Comparison of ENCODE assay signal across 8 mouse cellular contexts in the genomic region with DNA sequence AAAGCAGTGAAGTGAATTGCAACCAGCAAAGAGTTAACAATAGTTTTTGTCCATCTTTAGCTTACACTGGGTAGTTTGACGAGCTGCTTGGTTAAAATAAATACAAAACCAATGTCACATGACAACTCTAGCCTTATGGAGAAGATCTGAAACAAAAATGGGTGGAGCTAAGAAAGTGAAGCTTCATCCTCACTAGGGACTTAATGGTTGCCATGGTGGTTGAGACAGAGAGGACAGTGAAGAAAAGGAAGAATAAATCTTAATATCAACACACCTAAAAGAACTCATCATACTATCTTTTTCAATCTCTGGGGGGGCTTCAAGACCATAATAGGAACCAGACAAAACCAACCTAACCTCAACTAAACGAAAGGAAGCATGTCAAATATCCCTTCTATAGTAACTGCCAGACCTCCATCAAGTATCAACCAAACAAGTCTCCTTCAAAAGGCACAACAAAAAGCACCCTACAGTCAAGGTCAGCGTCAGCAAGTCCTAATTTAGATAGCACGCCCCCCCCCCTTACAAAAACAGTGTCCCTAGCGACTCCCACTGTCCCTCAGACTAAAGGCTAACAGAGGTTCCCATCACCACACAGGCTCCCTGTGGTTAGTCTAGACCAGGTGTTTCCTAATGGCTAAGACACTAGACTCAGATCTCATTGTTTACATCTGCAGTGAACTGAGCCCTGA. TPM values are rescaled to one million over a fixed set of nuclear protein-coding genes. Genes with fewer than 3 reads are reported as not detected.
A peak's percentile ranks its signal among the peaks of the same experiment; 100 is the strongest.
DNase-seq lines count a peak whose midpoint lies in the region; ATAC-seq lines count a peak whose summit lies in the region.

No protein-coding gene starts in this region.

- peak overlapping the region; percentile 79 for H3K4me2 ChIP-seq in stomach, embryonic 15.5 days

- peak overlapping the region; percentile 99 for H3K4me3 ChIP-seq in limb, embryonic 10.5 days
- peak overlapping the region; percentile 80 for H3K4me3 ChIP-seq in stomach, embryonic 15.5 days (replicated peaks)

- H3K9me3 ChIP-seq in limb, embryonic 10.5 days (replicated peaks), result no peaks in the 10 kb centered on the region
- no peaks in the 10 kb centered on the region for H3K9me3 ChIP-seq in stomach, embryonic 15.5 days

- no peak for ATAC-seq in CD4-positive, CD25-positive, alpha-beta regulatory T cell, adult 4 months
- ATAC-seq in stomach, embryonic 15.5 days (ENCODE audit: insufficient read depth, low FRiP score, low read depth), result no peak
- ATAC-seq in monocyte, adult 5-6 weeks (replicated peaks; ENCODE audit: insufficient number of reproducible peaks, low FRiP score, low TSS enrichment, poor library complexity, severe bottlenecking), result no peak

- H3K27ac ChIP-seq in limb, embryonic 10.5 days, result peak overlapping the region; percentile 100
- 0 out of 2 replicates have a peak overlapping the region, but pooled peaks have one; percentile 1 for H3K27ac ChIP-seq in stomach, embryonic 15.5 days

- peak; percentile 67 for DNase-seq in CD4-positive, CD25-positive, alpha-beta regulatory T cell, adult 2 months (ENCODE audit: low read depth, low spot score)
- DNase-seq in retina, embryonic 14.5 days (ENCODE audit: low spot score), result peak; percentile 44
- no peak for DNase-seq in retina, postnatal 1 day
- DNase-seq in limb, embryonic 10.5 days (ENCODE audit: low spot score), result no peak
- DNase-seq in T-cell, adult 2 months (ENCODE audit: low spot score), result no peak

- peak overlapping the region; percentile 77 for H3K9ac ChIP-seq in stomach, embryonic 15.5 days

- H3K36me3 ChIP-seq in limb, embryonic 10.5 days, result peaks cover 70% of the 10 kb centered on the region
- peaks cover 51% of the 10 kb centered on the region for H3K36me3 ChIP-seq in stomach, embryonic 15.5 days

- H3K27me3 ChIP-seq in limb, embryonic 10.5 days (ENCODE audit: low read depth, poor library complexity, severe bottlenecking), result no peaks in the 10 kb centered on the region
- H3K27me3 ChIP-seq in stomach, embryonic 15.5 days (replicated peaks), result no peaks in the 10 kb centered on the region

- WGBS in limb, embryonic 10.5 days, result 2% methylated on average over 5 of the region's 5 CpGs
- 2% methylated on average over 5 of the region's 5 CpGs for WGBS in stomach, embryonic 15.5 days

- H3K4me1 ChIP-seq in limb, embryonic 10.5 days, result peaks cover 18% of the 10 kb centered on the region
- peaks cover 24% of the 10 kb centered on the region for H3K4me1 ChIP-seq in stomach, embryonic 15.5 days

RNA-seq across cellular contexts. Expression of a gene that starts 1.8 kb away (rescaled TPM):
- polyA plus RNA-seq in CD4-positive, CD25-positive, alpha-beta regulatory T cell, adult 4 months (2017; shearing (Covaris generic)), result 100 to 1,000 TPM; 144 to 205 TPM
- 4.2 and 5.3 TPM in 2 replicates for polyA plus RNA-seq in limb, embryonic 10.5 days (2016; fragmentation: Nextera tagmentation; extraction: Ambion mirVana)
- polyA plus RNA-seq in stomach, embryonic 15.5 days (2015; fragmentation: Nextera tagmentation; extraction: Ambion mirVana), result 10.8 and 12.1 TPM in 2 replicates
- total RNA-seq in monocyte, adult 5-6 weeks (2017), result 55.9 to 84.5 TPM (median 72.8 TPM) in 3 replicates

RNA-seq across cellular contexts. Expression of a gene that starts 4.9 kb away (rescaled TPM):
- 100 to 1,000 TPM; 108 to 154 TPM for polyA plus RNA-seq in CD4-positive, CD25-positive, alpha-beta regulatory T cell, adult 4 months (2017; shearing (Covaris generic))
- polyA plus RNA-seq in limb, embryonic 10.5 days (2016; fragmentation: Nextera tagmentation; extraction: Ambion mirVana), result 140 and 145 TPM in 2 replicates
- 98.3 and 107 TPM in 2 replicates for polyA plus RNA-seq in stomach, embryonic 15.5 days (2015; fragmentation: Nextera tagmentation; extraction: Ambion mirVana)
- 374 to 583 TPM (median 393 TPM) in 3 replicates for total RNA-seq in monocyte, adult 5-6 weeks (2017)

RNA-seq across cellular contexts. Expression of a gene that starts 25.4 kb away (rescaled TPM):
- 10 to 100 TPM; 56.0 to 68.2 TPM for polyA plus RNA-seq in CD4-positive, CD25-positive, alpha-beta regulatory T cell, adult 4 months (2017; shearing (Covaris generic))
- 0.31 and 0.66 TPM in 2 replicates for polyA plus RNA-seq in limb, embryonic 10.5 days (2016; fragmentation: Nextera tagmentation; extraction: Ambion mirVana)
- 0.79 and 1.2 TPM in 2 replicates for polyA plus RNA-seq in stomach, embryonic 15.5 days (2015; fragmentation: Nextera tagmentation; extraction: Ambion mirVana)
- total RNA-seq in monocyte, adult 5-6 weeks (2017), result 7.8 to 18.9 TPM (median 17.6 TPM) in 3 replicates

RNA-seq across cellular contexts. Expression of a gene that starts 25.5 kb away (rescaled TPM):
- polyA plus RNA-seq in CD4-positive, CD25-positive, alpha-beta regulatory T cell, adult 4 months (2017; shearing (Covaris generic)), result 10 to 100 TPM in 1 of 2 experiments, 1 to 10 TPM in 1; 3.7 to 27.1 TPM
- polyA plus RNA-seq in limb, embryonic 10.5 days (2016; fragmentation: Nextera tagmentation; extraction: Ambion mirVana), result 0.18 and 0.40 TPM in 2 replicates
- polyA plus RNA-seq in stomach, embryonic 15.5 days (2015; fragmentation: Nextera tagmentation; extraction: Ambion mirVana), result 0.58 and 0.87 TPM in 2 replicates
- 71.7 to 98.5 TPM (median 90.4 TPM) in 3 replicates for total RNA-seq in monocyte, adult 5-6 weeks (2017)

RNA-seq across cellular contexts. Expression of a gene that starts 35.3 kb away (rescaled TPM):
- 1 to 10 TPM; 3.4 to 6.2 TPM for polyA plus RNA-seq in CD4-positive, CD25-positive, alpha-beta regulatory T cell, adult 4 months (2017; shearing (Covaris generic))
- 0.18 and 0.51 TPM in 2 replicates for polyA plus RNA-seq in limb, embryonic 10.5 days (2016; fragmentation: Nextera tagmentation; extraction: Ambion mirVana)
- polyA plus RNA-seq in stomach, embryonic 15.5 days (2015; fragmentation: Nextera tagmentation; extraction: Ambion mirVana), result 2.2 and 2.8 TPM in 2 replicates
- 48.2 to 62.0 TPM (median 61.5 TPM) in 3 replicates for total RNA-seq in monocyte, adult 5-6 weeks (2017)

Comparison
In these comparisons a context has a peak if more than half of its experiments do, and no peak if none do; other contexts are left out.
1. DNase-seq: peak in CD4-positive, CD25-positive, alpha-beta regulatory T cell, adult 2 months (single experiment) and retina, embryonic 14.5 days (single experiment); none in retina, postnatal 1 day (single experiment), limb, embryonic 10.5 days (single experiment) and T-cell, adult 2 months (single experiment).
2. RNA of a gene that starts 1.8 kb away (polyA plus RNA-seq): 144 to 205 TPM in CD4-positive, CD25-positive, alpha-beta regulatory T cell, adult 4 months; 10.8 to 12.1 TPM in stomach, embryonic 15.5 days and 4.2 to 5.3 TPM in limb, embryonic 10.5 days; every median in the first group is over 10 times any median in the second.
3. RNA of a gene that starts 25.4 kb away (polyA plus RNA-seq): 56.0 to 68.2 TPM in CD4-positive, CD25-positive, alpha-beta regulatory T cell, adult 4 months; 0.79 to 1.2 TPM in stomach, embryonic 15.5 days and 0.31 to 0.66 TPM in limb, embryonic 10.5 days; every median in the first group is over 10 times any median in the second.